Mouse (Mus musculus) forebrain, embryonic 16.5 days (tissue): ENCODE data around the gene Atg13. TPM values are rescaled to one million over a fixed set of nuclear protein-coding genes. Genes with fewer than 3 reads are reported as not detected.

ENCODE experiments used
- ATAC-seq: fragments of 200-750 bp; cut with Nextera tagmentation; 2 replicates; pipeline ENCODE4 v1.8.0; 2017; ENCODE audit warnings: mild to moderate bottlenecking, moderate library complexity
- H3K27ac ChIP-seq: fragments of 300-500 bp; sonication (generic); 2 replicates; pipeline ENCODE4 v1.5.1; 2014; ENCODE audit warnings: low read length, control low read depth
- H3K27me3 ChIP-seq: fragments of 300-500 bp; sonication (generic); replicated peaks from 2 replicates; pipeline ENCODE4 v1.6.1; 2014; ENCODE audit warnings: low read length; ENCODE audit not compliant: control insufficient read depth, insufficient read depth
- H3K36me3 ChIP-seq: fragments of 300-500 bp; sonication (generic); 2 replicates; pipeline ENCODE4 v1.6.1; 2014; ENCODE audit not compliant: control insufficient read depth, insufficient read depth
- H3K4me1 ChIP-seq: fragments of 300-500 bp; sonication (generic); replicated peaks from 2 replicates; pipeline ENCODE4 v1.6.1; 2014; ENCODE audit warnings: low read length; ENCODE audit not compliant: control insufficient read depth, insufficient read depth
- H3K4me2 ChIP-seq: fragments of 300-500 bp; sonication (generic); 2 replicates; pipeline ENCODE4 v1.6.1; 2014; ENCODE audit warnings: mild to moderate bottlenecking, low read length, control low read depth
- H3K4me3 ChIP-seq: fragments of 300-500 bp; sonication (generic); replicated peaks from 2 replicates; pipeline ENCODE4 v1.5.1; 2014; ENCODE audit warnings: mild to moderate bottlenecking, low read length, control low read depth
- H3K9ac ChIP-seq: fragments of 300-500 bp; sonication (generic); replicated peaks from 2 replicates; pipeline ENCODE4 v1.6.1; 2014; ENCODE audit warnings: low read depth, low read length, control low read depth
- H3K9me3 ChIP-seq: fragments of 300-500 bp; sonication (generic); 2 replicates; pipeline ENCODE4 v1.6.1; 2016; ENCODE audit warnings: low read length; ENCODE audit not compliant: control insufficient read depth
- WGBS: fragments of 180-500 bp; shearing (Covaris S2); extraction: QIAGEN DNeasy Blood & Tissue Kit; methylation state at CpG from one replicate; pipeline ENCODE4 v1.1.7; 2014; 5-methylcytosine and 5-hydroxymethylcytosine counted together
- polyA plus RNA-seq: library from polyadenylated mRNA; unstranded; fragments of >200 nt; fragmentation: Nextera tagmentation; extraction: Ambion mirVana; gene quantifications from 2 replicates; pipeline ENCODE4 v1.2.1, GENCODE M21; 2015

Atg13 gene
- polyA plus RNA-seq, 1 experiment from 2014 or later = 45.0 TPM

DNA sequence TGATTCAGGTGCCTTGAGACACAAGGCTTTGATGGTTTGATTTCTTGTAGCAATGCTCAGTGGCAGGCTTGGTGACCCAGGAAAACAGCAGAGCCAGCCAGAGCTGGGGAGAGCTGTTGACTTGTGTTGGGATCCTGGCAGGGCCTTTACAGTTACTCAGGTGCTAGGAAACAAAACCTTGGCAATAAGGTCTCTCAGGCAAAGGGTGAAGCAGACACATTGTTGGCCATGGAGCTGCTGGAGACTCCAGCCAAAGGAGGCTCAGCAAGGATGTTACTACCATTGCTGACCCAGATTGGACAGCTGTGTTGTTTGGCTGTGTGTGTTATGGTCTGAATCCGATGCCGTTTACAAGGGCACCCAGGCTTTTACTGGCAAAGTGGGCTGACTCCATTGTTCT is 36.8 kb downstream of the Atg13 start:
- no peak overlapping the region for H3K9ac ChIP-seq
- H3K27me3 ChIP-seq = no peaks in the 10 kb centered on the region
- no peaks in the 10 kb centered on the region for H3K4me1 ChIP-seq
- no peaks in the 10 kb centered on the region for H3K9me3 ChIP-seq
- no peak for ATAC-seq
- no peak overlapping the region for H3K4me3 ChIP-seq
- H3K36me3 ChIP-seq = peaks cover 37% of the 10 kb centered on the region
- WGBS = 90% methylated on average over 2 of the region's 2 CpGs
- H3K27ac ChIP-seq = no peak overlapping the region
- no peak overlapping the region for H3K4me2 ChIP-seq

GRCm38 (mm10) chr2:91670038-91670437 is 40.3 kb downstream of the Atg13 start:
- Histone ChIP-seq H3K27me3 (no peaks in the 10 kb centered on the region), H3K36me3 (peaks cover 21% of the 10 kb centered on the region), H3K4me2 (no peak overlapping the region), H3K4me3 (no peak overlapping the region), H3K27ac (no peak overlapping the region), H3K9ac (no peak overlapping the region), H3K4me1 (no peaks in the 10 kb centered on the region), H3K9me3 (no peaks in the 10 kb centered on the region)
- no peak for ATAC-seq
- 96% methylated on average over 6 of the region's 6 CpGs for WGBS

GRCm38 (mm10) chr2:91669326-91669725 is 41.0 kb downstream of the Atg13 start:
- Histone ChIP-seq H3K27me3 (no peaks in the 10 kb centered on the region), H3K36me3 (peaks cover 23% of the 10 kb centered on the region), H3K4me2 (no peak overlapping the region), H3K27ac (no peak overlapping the region), H3K9me3 (no peaks in the 10 kb centered on the region), H3K9ac (no peak overlapping the region), H3K4me3 (no peak overlapping the region), H3K4me1 (no peaks in the 10 kb centered on the region)
- 92% methylated on average over 8 of the region's 8 CpGs for WGBS
- ATAC-seq = no peak

GRCm38 (mm10) chr2:91667747-91668146 is 42.6 kb downstream of the Atg13 start:
- H3K4me1 ChIP-seq = no peaks in the 10 kb centered on the region
- H3K4me2 ChIP-seq = no peak overlapping the region
- no peak for ATAC-seq
- H3K27ac ChIP-seq = no peak overlapping the region
- H3K27me3 ChIP-seq = no peaks in the 10 kb centered on the region
- H3K4me3 ChIP-seq = no peak overlapping the region
- no peaks in the 10 kb centered on the region for H3K9me3 ChIP-seq
- peaks cover 29% of the 10 kb centered on the region for H3K36me3 ChIP-seq
- 65% methylated on average over 2 of the region's 2 CpGs for WGBS
- no peak overlapping the region for H3K9ac ChIP-seq

- Histone ChIP-seq H3K9ac (no peak overlapping the region), H3K4me1 (no peaks in the 10 kb centered on the region), H3K4me3 (no peak overlapping the region), H3K9me3 (no peaks in the 10 kb centered on the region), H3K27me3 (no peaks in the 10 kb centered on the region), H3K4me2 (no peak overlapping the region), H3K36me3 (peaks cover 29% of the 10 kb centered on the region), H3K27ac (no peak overlapping the region)
- WGBS = 95% methylated on average over 6 of the region's 6 CpGs
- no peak for ATAC-seq
Measured at GRCm38 (mm10) chr2:91666386-91666910, 43.9 kb downstream of the Atg13 start.

- Histone ChIP-seq H3K4me1 (no peaks in the 10 kb centered on the region), H3K9ac (no peak overlapping the region), H3K36me3 (peaks cover 29% of the 10 kb centered on the region), H3K27me3 (no peaks in the 10 kb centered on the region), H3K4me3 (no peak overlapping the region), H3K9me3 (no peaks in the 10 kb centered on the region), H3K27ac (no peak overlapping the region), H3K4me2 (no peak overlapping the region)
- no peak for ATAC-seq
Measured at GRCm38 (mm10) chr2:91664780-91665179, 45.6 kb downstream of the Atg13 start.

DNA sequence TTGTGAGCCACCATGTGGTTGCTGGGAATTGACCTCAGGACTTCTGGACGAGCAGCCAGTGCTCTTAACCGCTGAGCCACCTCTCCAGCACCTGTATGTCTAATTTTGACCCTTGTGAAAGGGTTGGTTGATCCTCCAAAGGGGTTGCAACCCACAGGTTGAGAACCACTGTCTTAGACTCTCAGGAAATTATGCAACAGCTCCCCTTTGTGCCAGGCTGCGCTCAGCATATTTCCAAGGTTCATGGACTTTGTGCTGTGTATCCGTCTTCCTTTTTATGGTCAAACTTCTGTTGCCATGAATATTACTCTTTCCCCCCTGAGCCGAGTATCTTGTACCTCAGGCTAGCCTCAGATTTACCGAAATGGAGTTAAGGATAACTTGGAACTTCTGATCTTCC is 49.4 kb downstream of the Atg13 start:
- no peaks in the 10 kb centered on the region for H3K9me3 ChIP-seq
- no peak overlapping the region for H3K4me2 ChIP-seq
- H3K9ac ChIP-seq = no peak overlapping the region
- ATAC-seq = no peak
- no peak overlapping the region for H3K27ac ChIP-seq
- 95% methylated on average over 6 of the region's 6 CpGs for WGBS
- no peaks in the 10 kb centered on the region for H3K27me3 ChIP-seq
- H3K36me3 ChIP-seq = peaks cover 23% of the 10 kb centered on the region
- H3K4me3 ChIP-seq = no peak overlapping the region
- no peaks in the 10 kb centered on the region for H3K4me1 ChIP-seq

DNA sequence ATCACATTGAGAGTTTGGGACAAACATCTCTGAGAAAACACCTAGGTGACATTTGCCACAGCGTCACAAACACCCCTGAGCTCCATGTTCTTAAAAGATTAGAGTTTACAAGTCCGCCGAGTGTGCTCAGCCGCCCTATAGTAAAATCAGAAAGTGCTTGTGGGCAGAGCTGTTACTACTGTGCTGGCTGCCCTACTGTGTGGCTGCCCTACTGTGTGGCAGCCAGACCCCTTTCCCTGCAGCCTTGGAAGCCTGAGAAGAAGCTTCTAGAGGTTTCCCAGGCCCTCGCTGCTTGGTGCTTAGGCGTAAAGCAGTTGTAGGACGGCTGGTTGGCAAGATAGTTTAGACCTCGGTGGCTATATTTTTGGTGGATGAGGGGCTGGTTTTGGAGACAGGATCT is 50.7 kb downstream of the Atg13 start:
- ATAC-seq = no peak
- H3K9ac ChIP-seq = no peak overlapping the region
- no peaks in the 10 kb centered on the region for H3K27me3 ChIP-seq
- H3K27ac ChIP-seq = no peak overlapping the region
- H3K4me2 ChIP-seq = no peak overlapping the region
- H3K4me3 ChIP-seq = no peak overlapping the region
- H3K4me1 ChIP-seq = no peaks in the 10 kb centered on the region
- 93% methylated on average over 8 of the region's 8 CpGs for WGBS
- no peaks in the 10 kb centered on the region for H3K9me3 ChIP-seq
- peaks cover 27% of the 10 kb centered on the region for H3K36me3 ChIP-seq

GRCm38 (mm10) chr2:91656774-91657173 is 53.6 kb downstream of the Atg13 start:
- peaks cover 16% of the 10 kb centered on the region; the same call in 1 of the 2 replicates for H3K36me3 ChIP-seq
- 71% methylated on average over 8 of the region's 8 CpGs for WGBS
- ATAC-seq = no peak
- H3K4me3 ChIP-seq = no peak overlapping the region
- H3K27me3 ChIP-seq = no peaks in the 10 kb centered on the region
- H3K9ac ChIP-seq = no peak overlapping the region
- H3K4me1 ChIP-seq = peaks cover 2% of the 10 kb centered on the region
- H3K9me3 ChIP-seq = no peaks in the 10 kb centered on the region
- no peak overlapping the region for H3K4me2 ChIP-seq
- H3K27ac ChIP-seq = no peak overlapping the region

GRCm38 (mm10) chr2:91655827-91656226 is 54.5 kb downstream of the Atg13 start:
- Histone ChIP-seq H3K27ac (no peak overlapping the region), H3K36me3 (peaks cover 11% of the 10 kb centered on the region; the same call in 1 of the 2 replicates)

More at GRCm38 (mm10) chr2:91655827-91656226, 54.5 kb downstream of the Atg13 start:
- Histone ChIP-seq H3K9me3 (no peaks in the 10 kb centered on the region), H3K4me2 (no peak overlapping the region), H3K9ac (no peak overlapping the region), H3K27me3 (no peaks in the 10 kb centered on the region), H3K4me1 (peaks cover 9% of the 10 kb centered on the region), H3K4me3 (no peak overlapping the region)
- WGBS = 74% methylated on average over 6 of the region's 6 CpGs
- no peak for ATAC-seq
